Mouse (Mus musculus) testis, adult 2 months (tissue): ENCODE data around the gene March2.

Experiments
- CTCF ChIP-seq: fragments of 200-500 bp; IDR thresholded peaks from 2 replicates; pipeline ENCODE4 v1.5.1; 2012; ENCODE audit warnings: low read depth, mild to moderate bottlenecking, inconsistent platforms, low read length, moderate library complexity; ENCODE audit not compliant: control insufficient read depth, insufficient read depth, insufficient replicate concordance
- POLR2A ChIP-seq: fragments of 200-500 bp; IDR thresholded peaks from 2 replicates; pipeline ENCODE4 v1.6.1; 2012; ENCODE audit warnings: low read depth, mild to moderate bottlenecking, inconsistent platforms, low read length, moderate library complexity; ENCODE audit not compliant: control insufficient read depth

DNA sequence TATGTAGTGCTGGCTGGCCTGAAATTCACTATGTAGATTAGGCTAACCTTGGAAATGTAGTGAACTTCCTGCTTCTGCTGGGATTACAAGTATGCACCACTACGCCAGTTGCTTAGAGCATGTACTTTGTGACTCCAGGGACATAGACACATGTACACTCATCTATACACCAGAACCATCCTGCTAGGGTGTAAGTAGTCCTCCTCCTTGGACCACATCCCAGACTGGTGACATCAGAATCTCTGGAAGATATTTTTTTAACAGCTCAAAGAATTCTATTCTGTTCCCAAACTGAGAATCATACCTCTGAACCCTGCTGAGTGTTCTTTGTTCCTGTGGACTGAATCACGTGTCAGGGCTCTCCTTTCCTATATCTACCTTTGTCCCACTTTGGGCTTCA lies 81.4 kb downstream of the March2 start:
- no peak for TF ChIP-seq POLR2A
- TF ChIP-seq CTCF: no peak
